Mouse (Mus musculus) megakaryocyte, embryonic 14.5 days (primary cell): ENCODE measurements around the gene Omp.

Source experiments
- FLI1 ChIP-seq: IDR thresholded peaks from 2 replicates; pipeline ENCODE4 v1.6.1; 2012; ENCODE audit warnings: low read length, inconsistent platforms, mixed read lengths
- GATA1 ChIP-seq: IDR thresholded peaks from 3 replicates; pipeline ENCODE4 v1.6.1; 2012; ENCODE audit warnings: mixed read lengths, low read length, inconsistent platforms, borderline replicate concordance

GRCm38 (mm10) chr7:98119961-98120232 is 25.4 kb downstream of the Omp start:
- TF ChIP-seq GATA1: no peak
- no peak for TF ChIP-seq FLI1
